Mouse (Mus musculus) ES-Bruce4 (cell line): ENCODE results near the gene Pitpnm3.
"Not testable (repeated sequence)": the region's sequence is repeated elsewhere in the genome, so short reads cannot be mapped to it uniquely, and the experiment has no call there.

Experiments used
- CTCF ChIP-seq: IDR thresholded peaks from one replicate; pipeline ENCODE4 v1.8.1; 2011; ENCODE audit warnings: low read depth, low read length
- POLR2A ChIP-seq: IDR thresholded peaks from one replicate; pipeline ENCODE4 v1.8.1; 2011; ENCODE audit warnings: low read length; ENCODE audit not compliant: insufficient read depth

GRCm38 (mm10) chr11:72171906-72172305 is 36.3 kb upstream of the Pitpnm3 start:
- TF ChIP-seq CTCF, POLR2A: not testable (repeated sequence)
